Mouse (Mus musculus) embryo, embryonic 11 days (tissue): Measurements from ENCODE around the gene Dcbld2.
"Not testable (repeated sequence)": the region's sequence is repeated elsewhere in the genome, so short reads cannot be mapped to it uniquely, and the experiment has no call there.

ENCODE experiments used
- DNase-seq: peaks from one replicate; pipeline ENCODE4 v3.0.0-alpha.2; 2015

Gene Dcbld2

DNA sequence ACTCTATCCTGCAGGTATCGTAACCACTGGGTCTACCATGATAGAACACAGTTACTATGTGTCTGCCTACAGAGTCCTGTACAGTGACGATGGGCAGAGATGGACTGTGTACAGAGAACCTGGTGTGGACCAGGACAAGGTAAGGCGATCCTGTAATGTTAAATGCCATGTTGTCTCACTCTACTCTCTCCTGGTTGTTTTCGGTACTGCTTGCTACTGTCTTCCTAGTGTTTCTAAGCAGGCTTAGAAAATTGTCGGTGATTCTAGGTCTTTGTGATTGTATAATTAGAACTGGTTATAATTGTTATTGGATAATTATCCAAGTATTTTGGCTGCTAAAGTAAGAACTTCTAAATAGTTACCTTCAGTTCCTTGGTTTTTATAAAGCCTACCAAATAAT is 43.4 kb downstream of the Dcbld2 start:
- DNase-seq, result no peak

DNA sequence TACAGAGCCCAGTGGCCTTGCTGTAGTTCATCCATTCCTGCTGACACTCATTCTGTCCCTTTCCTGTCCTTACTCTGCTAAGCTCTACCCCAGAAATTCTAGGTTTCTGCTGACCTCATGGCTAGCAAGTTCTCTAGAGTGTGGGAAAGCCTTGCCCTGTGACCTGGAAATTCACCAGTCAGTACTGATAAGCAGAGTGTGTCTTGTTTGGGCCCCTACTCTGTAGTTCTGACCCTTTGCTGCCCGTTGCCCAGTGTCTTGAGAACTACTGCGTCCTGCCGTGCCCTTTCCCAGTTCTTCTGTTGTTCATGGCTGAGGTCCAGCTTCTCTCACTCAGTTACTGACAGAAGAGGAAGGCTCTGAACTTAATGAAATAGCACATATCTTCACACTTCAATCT is 44.9 kb downstream of the Dcbld2 start:
- DNase-seq, result no peak

DNA sequence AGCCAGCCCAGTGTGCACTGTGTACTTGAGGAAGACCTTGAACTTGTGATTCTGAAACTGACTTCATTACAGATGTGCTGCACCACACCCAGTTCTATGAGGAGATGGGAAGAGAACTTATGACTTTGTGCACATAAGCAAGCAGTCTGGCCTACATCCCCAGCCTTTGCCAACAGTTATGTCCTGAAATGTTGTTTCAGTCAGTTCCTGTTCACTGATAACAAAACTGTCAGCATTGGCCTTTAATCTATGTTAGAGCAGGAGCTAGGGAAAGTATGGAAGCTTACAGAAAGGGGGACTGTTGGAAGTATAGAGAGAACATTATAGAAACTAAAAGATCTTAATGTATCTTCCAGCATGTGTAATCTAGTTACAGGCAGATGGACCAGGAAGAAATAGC is 45.6 kb downstream of the Dcbld2 start:
- no peak for DNase-seq

DNA sequence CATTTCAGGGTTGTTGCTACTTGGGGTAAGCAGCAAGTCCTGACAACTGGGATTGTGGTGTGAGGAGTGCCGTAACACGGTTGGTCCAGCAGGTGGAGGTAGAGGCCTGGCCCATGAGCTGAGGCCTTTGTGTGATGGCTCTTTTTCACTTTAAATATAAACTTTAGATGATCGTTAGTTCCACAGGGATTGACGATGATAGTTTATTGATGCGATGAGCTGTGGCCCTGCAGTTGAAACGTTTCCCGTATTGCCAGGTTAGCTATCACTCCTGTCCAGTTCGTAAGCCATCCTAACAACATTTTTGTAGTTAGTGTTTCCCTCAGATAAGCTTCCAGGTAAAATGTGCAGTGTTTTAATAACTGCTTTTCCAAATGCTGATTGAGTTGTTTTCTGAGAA is 46.4 kb downstream of the Dcbld2 start:
- peak; percentile 63 for DNase-seq

DNA sequence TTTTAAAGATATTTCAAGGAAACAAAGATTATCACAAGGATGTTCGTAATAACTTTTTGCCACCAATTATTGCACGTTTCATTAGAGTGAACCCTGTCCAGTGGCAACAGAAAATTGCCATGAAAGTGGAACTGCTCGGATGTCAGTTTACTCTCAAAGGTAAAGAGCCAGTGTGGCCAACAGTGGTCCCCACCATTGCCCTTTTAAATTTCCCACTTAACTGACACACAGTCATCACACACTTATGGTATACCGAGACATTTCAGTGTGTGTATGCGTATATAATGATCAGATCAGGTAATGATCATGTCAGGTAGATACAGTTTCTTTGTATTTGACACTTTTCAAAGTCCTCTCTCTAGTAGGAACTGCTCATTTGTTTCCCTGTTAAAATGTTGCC is 46.9 kb downstream of the Dcbld2 start:
- DNase-seq, result no peak

DNA sequence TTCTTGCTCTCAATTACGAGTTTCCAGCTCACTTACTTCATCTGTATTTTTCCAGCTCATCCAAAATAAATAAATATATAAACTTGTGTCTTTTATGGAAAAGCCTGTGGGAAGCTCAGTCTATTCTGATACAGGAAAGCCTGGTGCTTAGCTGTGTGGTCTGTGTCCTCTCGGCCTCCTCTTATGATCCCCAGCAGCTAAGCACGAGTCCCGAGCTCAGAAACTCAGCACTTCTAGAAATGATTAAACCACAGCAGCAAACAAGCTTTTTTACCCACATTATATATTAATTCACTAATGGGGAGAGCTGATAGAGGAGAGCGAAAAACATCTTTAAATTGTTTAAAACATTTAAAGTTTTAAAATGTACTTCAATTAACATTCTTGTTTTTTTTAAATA is 48.2 kb downstream of the Dcbld2 start:
- DNase-seq, result no peak

DNA sequence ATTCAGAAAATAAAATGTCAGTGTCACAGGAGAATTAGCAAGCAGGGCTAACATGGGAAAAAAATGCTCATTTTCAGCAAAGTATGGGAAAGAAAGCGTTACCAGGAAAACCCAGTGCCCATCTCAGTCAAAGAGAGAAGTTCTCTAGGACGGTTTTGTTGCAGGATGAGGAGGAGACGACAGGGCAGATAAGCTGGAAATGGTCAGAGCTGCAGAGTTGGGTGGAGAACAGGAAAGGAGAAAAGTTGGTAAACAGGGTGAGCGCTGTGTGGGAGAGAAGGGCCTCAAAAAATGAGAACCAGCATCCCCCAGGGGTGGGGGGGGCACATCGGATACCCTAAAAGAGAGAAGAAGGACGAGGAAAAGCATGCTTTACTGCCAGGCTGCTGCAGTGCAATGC is 48.7 kb downstream of the Dcbld2 start:
- no peak for DNase-seq

DNA sequence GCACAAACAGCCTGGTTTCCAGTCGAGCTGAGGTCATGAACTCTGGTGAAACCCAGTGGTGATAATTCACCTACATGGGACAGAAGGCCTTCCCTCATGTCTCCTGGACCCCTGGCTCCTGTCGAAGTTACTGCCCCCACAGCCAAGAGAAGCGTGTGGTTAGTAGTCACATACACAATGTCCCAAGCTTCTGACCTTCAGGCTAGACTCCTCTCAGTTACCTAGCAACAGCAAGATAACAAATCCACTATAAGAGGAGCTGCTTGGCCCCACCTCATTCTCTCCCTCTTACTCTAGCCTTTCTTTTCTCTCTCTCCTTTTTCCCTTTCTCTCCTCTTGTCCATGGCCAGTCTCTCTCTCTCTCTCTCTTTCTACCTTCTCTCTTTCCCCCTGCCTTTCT is 51.7 kb downstream of the Dcbld2 start:
- not testable (repeated sequence) for DNase-seq

DNA sequence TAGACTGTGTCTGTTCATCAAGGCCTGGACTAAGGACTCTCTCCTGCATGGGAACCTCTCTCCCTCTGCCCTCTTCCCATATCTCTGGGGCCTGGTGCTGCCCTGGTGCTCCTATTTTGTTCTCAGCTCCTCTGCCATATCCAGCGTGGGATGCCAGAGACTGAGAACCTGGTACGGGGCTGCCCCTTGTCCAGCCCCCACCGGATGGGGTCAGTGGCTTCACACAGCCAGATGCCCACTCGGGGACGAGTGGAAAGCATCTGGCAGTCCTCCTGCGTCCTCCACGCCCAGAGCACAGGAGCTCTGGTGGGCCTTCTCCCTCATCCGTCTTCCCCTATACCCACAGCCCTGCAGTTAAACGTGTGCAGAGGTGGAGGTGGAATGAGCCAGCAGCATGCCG is 52.1 kb downstream of the Dcbld2 start:
- DNase-seq, result no peak

DNA sequence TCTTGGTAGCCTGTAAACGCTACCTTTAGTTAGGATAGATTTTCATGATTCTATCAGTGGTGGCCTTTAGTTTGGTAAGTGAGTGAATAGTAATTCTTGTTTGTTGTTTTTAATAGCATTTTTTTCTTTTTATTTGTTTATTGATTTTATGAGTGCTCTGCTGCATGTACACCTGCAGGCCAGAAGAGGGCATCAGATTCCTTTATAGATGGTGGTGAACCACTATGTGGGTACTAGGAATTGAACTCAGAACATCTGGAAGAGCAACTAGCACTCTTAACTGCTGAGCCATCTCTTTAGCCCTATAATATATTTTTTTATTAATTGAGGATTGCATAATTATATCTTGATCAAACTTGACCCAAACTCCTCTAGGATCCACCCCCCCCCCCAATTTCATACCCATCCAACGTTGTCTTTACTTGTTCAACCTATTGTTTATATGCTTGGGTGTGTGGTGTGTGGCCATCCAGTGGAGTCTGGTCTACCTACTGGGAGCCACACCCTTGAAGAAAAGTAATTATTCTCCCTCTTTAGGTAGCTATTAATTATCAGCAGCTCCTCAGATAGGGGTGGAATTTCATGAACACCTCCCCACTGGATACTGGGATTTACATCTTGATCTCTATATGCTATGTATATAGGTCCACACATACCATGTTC is 53.7 kb downstream of the Dcbld2 start:
- DNase-seq, result no peak

DNA sequence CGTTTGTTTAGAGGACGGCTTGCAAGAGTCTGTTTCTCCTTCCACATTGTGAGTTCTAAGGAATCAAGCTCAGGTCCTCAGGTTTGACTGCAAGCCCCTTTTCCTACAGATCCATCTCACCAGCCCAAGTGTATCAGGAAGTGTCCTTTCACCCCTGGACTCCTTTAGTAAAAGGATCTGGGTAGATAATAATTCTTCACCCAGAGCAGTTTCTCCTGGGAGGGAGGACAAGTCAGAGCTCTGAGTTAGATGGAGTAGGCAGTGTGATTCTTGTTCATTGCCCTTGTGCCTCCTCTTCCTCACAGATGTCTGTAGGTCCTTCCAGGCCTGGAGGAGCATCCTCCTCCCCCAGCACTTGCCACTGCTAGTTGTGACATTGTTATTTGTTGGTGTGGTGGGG is 54.3 kb downstream of the Dcbld2 start:
- DNase-seq, result no peak

DNA sequence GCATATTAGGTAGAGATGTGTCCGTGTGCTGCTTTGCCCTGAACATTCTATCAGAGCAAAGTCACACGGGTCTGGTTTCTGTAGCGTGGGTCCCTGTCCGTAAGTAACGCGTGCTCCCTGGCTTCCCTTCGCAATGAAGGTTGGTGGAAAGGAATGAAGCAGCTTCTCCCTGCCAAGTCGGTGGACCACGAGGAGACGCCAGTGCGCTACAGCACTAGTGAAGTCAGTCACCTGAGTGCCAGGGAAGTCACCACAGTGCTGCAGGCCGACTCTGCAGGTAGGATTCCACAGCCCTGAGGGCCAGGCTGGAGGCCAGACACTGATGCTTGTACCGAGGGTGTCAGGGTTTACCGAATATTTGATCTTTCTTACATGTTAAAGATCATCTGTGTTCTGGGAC is 55.8 kb downstream of the Dcbld2 start:
- DNase-seq, result no peak

DNA sequence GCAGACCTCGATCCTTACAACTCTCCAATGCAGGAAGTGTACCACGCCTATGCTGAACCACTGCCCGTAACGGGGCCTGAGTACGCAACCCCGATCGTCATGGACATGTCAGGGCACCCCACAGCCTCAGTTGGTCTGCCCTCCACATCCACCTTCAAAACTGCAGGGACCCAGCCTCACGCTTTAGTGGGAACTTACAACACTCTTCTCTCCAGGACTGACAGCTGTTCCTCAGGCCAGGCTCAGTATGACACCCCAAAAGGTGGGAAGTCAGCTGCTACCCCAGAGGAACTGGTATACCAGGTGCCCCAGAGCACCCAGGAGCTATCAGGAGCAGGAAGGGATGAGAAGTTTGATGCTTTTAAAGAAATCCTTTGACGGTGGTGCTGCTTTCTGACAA is 57.2 kb downstream of the Dcbld2 start:
- DNase-seq, result no peak

DNA sequence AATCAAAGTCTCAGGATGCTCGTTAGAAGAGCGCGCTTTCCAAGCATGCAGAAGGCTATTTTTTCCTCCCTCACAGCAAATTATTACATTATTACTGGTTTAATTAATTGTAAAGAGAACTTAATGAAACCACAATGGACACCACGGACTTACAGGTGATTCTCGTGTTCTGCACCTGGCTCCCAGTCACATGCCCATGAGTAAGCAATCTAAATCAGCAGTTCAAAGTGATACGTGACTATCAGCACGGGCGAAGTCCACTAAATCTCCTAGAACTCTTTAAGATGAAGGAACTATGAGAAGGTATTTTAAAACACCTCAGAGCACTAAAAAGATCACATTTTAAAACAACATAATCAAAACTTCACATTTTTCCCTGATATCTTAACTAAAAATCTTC is 61.8 kb downstream of the Dcbld2 start:
- no peak for DNase-seq

DNA sequence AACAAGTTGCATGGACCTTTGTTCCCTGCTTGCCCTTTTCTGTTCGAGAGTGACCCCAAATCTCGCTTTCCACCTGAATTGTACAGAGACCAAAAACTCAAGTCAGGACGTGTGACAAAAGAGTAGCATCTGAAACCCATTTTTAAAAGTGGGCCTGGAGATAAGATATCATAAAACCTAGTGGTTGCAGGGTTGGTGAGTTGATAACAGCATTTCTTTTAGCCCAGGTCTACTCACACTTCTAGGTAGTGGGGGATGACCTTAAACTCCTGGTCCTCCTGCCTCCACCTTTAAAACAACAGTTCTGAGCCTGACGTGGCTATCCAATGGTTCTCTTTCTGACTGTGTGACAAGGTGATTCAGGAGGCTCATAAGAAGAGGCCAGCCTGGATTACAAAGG is 62.6 kb downstream of the Dcbld2 start:
- DNase-seq, result no peak

DNA sequence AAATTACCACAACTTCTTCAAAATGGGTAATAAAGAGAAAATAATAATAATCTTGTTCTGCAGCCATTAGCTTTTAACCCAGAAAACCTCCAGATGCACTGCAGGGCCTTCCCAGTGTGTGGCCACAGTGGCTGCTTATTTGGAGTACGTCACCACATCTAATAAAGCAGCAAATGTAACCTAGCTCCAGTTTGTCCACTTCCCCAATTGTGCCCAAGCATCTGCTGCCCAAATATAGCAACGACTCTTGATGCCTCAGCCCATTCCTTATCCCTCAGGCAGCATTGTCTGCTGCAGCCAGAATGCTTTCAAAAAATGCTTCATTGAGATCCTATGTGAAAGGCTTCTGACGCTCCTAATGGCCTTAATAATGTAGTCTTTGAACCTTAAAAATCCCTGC is 66.6 kb downstream of the Dcbld2 start:
- no peak for DNase-seq

DNA sequence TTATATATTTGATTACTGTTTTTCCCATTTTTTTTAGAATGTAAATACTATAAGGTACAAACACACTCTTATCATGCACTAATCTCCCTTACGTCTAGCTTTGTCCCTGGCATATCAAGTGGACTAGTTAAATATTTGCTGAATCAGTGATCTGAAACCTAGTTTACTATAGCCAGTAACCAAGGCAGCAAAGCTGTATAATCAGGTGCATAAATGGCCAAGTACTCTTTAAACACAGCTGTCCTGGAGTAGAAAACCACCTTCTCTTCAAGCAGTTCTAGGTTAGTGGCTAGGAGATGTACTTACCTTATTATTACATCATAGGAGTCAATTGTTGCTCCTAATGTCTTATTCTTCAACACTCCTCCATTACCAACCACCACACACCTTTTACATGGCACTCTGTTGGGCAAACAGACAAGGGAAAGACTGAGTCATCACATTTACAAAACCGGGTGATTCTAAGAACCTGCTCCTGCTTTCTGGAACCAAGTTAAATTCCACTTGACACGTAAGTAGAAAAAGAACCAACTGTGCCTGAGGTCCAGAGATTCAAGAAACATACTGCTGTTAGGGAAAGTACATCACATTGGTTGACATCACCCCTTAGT is 67.4 kb downstream of the Dcbld2 start:
- no peak for DNase-seq

DNA sequence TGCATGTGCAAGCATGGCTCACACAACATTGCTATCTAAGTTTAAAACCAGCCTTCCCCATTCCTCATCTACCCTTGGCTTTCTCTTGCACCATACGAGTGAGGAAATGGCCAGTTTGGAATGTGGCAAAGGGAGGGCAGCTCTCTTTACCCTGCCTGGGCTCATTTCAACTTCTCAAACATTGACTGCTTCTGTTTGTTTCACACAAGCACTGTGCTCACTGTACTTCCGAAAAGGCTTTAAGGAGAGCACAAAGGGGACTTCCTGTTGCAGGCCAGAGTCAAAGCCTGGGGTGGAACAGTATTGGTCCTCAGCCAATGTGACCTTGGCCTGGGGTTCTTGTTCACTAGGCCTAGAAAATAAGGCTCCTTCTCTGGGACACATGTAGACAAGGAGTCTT is 68.1 kb downstream of the Dcbld2 start:
- DNase-seq, result no peak

DNA sequence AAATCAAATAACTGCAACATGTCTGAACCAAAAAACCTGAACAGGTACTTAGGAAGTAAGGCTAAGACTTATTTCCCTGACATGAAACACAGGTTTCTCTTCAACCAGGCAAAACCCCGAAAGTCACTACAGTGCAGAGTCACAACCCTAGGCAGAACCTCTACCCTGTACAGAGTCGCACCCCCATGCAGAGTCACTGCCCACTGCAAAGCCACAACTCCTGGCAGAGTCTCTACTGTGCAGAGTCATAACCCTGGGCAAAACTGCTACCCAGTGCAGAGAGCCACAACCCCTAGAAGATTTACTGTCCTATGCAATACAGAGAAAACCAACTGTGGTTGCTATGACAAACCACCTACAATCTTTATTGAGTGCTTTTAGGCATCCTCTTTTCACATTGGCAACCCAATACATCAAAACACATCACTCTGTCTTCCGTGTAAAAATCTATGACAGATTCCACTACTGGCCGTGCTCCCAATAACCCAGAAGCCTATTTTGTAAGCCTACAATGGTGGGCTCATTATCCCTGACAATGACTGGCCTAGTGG is 71.7 kb downstream of the Dcbld2 start:
- DNase-seq, result no peak

DNA sequence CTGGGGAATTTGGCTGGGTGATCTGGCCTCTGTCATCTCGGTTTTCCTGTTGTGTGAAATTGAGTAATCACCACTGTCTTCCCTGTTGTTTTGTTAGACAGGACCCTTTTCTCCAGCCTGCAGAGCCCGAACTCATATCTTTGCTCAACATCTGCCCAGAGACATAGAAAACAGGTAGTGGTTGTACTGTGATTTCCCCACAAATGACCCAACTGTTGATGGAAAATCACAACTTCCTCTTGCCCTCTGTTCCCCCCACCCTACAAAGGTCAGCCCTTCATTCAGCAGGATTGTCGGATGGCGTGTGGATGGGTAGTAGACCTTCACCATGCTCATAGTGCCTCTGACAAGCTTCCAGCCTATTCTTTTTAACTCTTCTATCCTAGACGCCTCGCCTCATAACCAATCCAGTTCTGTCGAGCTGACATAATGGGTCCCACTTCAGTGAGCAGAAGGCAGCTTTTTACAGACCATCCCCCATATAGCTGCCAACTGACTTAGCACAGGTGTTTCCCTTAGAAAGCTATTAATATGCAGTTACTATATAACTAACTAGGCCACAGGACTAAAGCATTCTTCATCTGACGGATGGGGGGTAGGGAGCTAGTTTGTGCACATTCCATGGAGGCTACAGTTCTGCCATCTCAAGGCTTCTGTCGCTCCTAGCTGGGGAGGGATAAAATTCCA is 73.1 kb downstream of the Dcbld2 start:
- no peak for DNase-seq

DNA sequence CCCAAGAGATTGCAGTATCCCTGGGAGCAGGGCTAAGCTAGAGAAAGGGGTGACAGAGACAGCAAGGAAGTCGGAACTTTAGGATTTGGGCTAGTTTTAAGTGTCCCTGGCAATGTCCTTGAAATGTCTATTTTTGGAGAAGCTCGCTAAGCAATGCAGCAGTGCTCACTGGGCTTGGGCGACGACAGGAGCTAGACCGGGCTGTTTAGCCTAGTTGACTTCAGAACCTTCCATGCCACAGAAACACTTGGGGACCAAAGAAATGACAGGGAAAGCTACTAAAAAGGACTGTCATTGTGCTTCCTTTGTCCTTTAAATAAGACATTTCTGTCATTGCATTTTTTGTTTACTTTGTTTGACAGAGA is 73.6 kb downstream of the Dcbld2 start:
- no peak for DNase-seq

DNA sequence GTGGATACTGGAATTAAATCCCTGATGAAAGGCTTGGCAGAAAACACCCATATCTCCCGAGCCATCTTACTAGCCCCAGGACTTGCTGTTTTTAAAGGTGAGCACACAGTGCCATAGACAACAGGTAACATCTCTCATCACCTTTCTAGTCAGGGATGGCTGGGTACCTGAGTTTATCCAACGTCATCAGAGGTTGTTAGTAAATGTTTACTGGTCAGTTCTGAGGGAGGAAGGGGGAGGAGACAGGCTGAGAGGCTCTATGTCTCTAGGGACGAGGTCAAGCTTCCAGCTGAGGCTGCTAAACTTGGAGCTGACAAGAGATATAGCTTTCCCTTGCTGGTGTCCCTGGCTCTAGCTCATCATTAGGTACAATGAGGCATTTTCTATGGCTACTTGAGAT is 74.1 kb downstream of the Dcbld2 start:
- DNase-seq, result no peak

DNA sequence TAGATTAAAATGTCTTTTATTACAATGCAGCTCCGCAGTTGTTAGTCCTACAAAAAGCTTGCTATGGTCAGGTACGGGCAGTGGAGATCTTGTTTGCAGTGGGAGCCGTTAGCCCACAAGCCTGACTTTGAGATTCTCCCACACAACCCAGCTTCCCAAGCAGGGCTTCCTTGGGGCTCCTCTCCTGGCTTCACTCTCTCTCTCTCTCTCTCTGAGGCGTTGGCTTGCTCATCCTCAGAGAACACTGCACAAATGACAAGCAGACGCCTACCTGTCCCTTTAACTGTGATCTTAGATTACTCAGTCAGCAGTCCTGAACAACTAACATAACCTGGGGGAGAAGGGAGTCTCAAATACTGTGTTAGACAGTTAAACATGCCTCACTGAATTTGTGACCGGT is 79.6 kb downstream of the Dcbld2 start:
- no peak for DNase-seq

DNA sequence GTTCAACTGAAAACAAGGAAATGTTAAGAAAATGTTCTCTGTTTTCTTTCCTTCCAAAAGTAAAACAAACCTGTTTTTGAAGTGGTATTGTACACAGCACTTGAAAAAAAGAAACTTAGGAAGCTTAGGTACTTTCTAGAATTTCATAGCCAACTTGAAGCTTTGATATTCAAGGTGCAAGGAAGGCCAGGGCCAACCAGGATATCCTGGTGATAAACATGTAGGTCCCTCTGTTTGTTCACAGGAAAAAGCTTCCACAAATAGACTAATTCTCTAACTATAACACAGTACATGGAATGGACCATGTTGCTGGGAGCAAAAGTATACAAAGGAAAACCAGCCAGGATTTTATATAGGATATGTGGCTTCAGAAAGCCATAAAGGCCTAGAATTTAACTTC is 88.5 kb downstream of the Dcbld2 start:
- DNase-seq, result no peak
